Mouse (Mus musculus): Measurements from ENCODE around the gene Trpm6. TPM values are rescaled to one million over a fixed set of nuclear protein-coding genes. Genes with fewer than 3 reads are reported as not detected.

Gene Trpm6
- total and polyA plus RNA-seq, 3 experiments, result not detected

DNA sequence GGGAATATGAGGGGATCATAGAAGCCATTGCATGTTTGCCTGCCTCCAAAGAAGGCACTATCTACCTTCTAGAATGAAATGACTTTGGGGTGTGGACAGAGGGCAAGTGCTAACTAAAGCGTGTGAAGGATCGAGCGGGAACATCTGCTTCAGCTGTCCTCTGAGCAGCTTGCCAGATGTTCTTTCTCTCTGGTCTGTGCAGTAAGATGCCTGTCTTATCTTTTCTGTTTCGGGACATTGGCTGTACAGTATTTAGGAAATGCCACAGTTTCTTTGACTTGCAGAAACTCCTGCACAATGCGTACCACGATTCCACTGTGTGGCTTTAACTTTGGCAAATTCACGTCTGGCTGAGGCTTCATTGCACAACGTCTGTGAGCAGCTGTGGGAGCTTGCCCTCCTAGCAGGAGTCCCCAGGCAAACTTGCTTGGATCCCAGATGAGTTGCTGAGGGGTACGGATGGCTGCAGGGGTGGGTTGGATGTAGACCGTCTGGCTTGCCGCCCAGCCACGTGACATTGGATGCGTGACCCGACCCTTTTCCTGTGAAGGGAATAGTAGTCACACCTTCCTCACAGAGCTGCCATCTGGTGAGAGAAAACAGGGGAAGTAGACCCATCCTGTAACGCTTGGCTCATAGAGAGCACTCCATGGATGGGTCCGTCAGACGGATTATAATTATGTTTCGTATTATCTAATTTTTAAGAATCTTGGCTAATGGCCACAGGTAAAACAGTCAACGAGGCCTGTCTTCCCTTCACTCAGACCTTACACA is 92.2 kb downstream of the Trpm6 start:
- no peaks in the 10 kb centered on the region for H3K79me2 ChIP-seq (replicated peaks; ENCODE audit: control insufficient read depth, extremely low read depth, insufficient read depth, poor library complexity, severe bottlenecking)
- no peak overlapping the region for H3K4me3 ChIP-seq (replicated peaks in 1 of 3; ENCODE audit: low read depth in 2 of 3, low read length in 2 of 3, poor library complexity in 1 of 3)
- TF ChIP-seq NELFE (IDR thresholded peaks at IDR 0.05; ENCODE audit: low read depth, low read length) (no peak), USF1 (IDR thresholded peaks at IDR 0.05; ENCODE audit: low read depth, low read length) (no peak), ETS1 (conservative IDR thresholded peaks at IDR 0.05; ENCODE audit: low read depth, low read length) (no peak), ZNF384 (IDR thresholded peaks at IDR 0.05; ENCODE audit: low read depth, low read length) (no peak), CTCF (conservative IDR thresholded peaks at IDR 0.05 in 1 of 2, IDR thresholded peaks at IDR 0.05 in 1 of 2; ENCODE audit: low read depth in 2 of 2, low read length in 2 of 2) (no peak)
- no peak for DNase-seq (ENCODE audit: extremely low read depth)
- in situ Hi-C loops (cut with MboI; ENCODE audit: low pct_ligation_motif_present, low pct_unique_long_range_greater_than_20kb, low sequenced_read_pairs), result loop anchor here (25.0 kb wide), 1 partner anchor 255 kb away; no protein-coding TSS in a partner anchor
- no peaks in the 10 kb centered on the region for H3K4me1 ChIP-seq (ENCODE audit: control insufficient read depth in 1 of 2, insufficient read depth in 2 of 2)
- H3K27ac ChIP-seq (ENCODE audit: insufficient read depth, low read depth), result no peak overlapping the region
- H3K9me3 ChIP-seq (replicated peaks; ENCODE audit: low read length), result no peaks in the 10 kb centered on the region
- H3K4me2 ChIP-seq (ENCODE audit: insufficient read depth, low read depth, poor library complexity, severe bottlenecking), result no peak overlapping the region
- no peaks in the 10 kb centered on the region for H3K27me3 ChIP-seq (replicated peaks)
- no peak overlapping the region for H3K9ac ChIP-seq (ENCODE audit: insufficient read depth, low read depth)
- dilution Hi-C loops (cut with MboI; ENCODE audit: extremely low pct_ligation_motif_present, extremely low pct_unique_long_range_greater_than_20kb, low sequenced_read_pairs), result no loop called here
- no peaks in the 10 kb centered on the region for H3K36me3 ChIP-seq (replicated peaks in 1 of 2; ENCODE audit: control insufficient read depth in 1 of 2, insufficient read depth in 1 of 2, low read length in 1 of 2)

GRCm38 (mm10) chr19:18842626-18843025 is 92.8 kb downstream of the Trpm6 start:
- H3K79me2 ChIP-seq (replicated peaks; ENCODE audit: control insufficient read depth, extremely low read depth, insufficient read depth, poor library complexity, severe bottlenecking), result no peaks in the 10 kb centered on the region
- no peaks in the 10 kb centered on the region for H3K9me3 ChIP-seq (replicated peaks; ENCODE audit: low read length)
- no peak for TF ChIP-seq ZC3H11A (IDR thresholded peaks at IDR 0.05; ENCODE audit: low read depth, low read length)
- TF ChIP-seq HCFC1 (IDR thresholded peaks at IDR 0.05; ENCODE audit: low read depth, low read length), result no peak
- TF ChIP-seq ETS1 (conservative IDR thresholded peaks at IDR 0.05; ENCODE audit: low read depth, low read length), result no peak
- no peak for TF ChIP-seq E2F4 (IDR thresholded peaks at IDR 0.05; ENCODE audit: insufficient replicate concordance, low read depth, low read length)
- no peak for TF ChIP-seq RAD21 (IDR thresholded peaks at IDR 0.05; ENCODE audit: low read depth, low read length)
- no peak for TF ChIP-seq TBP (conservative IDR thresholded peaks at IDR 0.05; ENCODE audit: low read depth, low read length)
- TF ChIP-seq MXI1 (IDR thresholded peaks at IDR 0.05; ENCODE audit: low read depth, low read length), result no peak
- no peak for TF ChIP-seq ZMIZ1 (IDR thresholded peaks at IDR 0.05; ENCODE audit: low read depth, low read length)
- no peak for TF ChIP-seq USF1 (IDR thresholded peaks at IDR 0.05; ENCODE audit: low read depth, low read length)
- TF ChIP-seq POLR2AphosphoS2 (IDR thresholded peaks at IDR 0.05; ENCODE audit: low read depth, low read length), result no peak
- TF ChIP-seq NELFE (IDR thresholded peaks at IDR 0.05; ENCODE audit: low read depth, low read length), result no peak
- dilution Hi-C loops (cut with MboI; ENCODE audit: extremely low pct_ligation_motif_present, extremely low pct_unique_long_range_greater_than_20kb, low sequenced_read_pairs) (no loop called here), in situ Hi-C loops (cut with MboI; ENCODE audit: low pct_ligation_motif_present, low pct_unique_long_range_greater_than_20kb, low sequenced_read_pairs) (loop anchor here (25.0 kb wide), 1 partner anchor 255 kb away; no protein-coding TSS in a partner anchor)
- no peaks in the 10 kb centered on the region for H3K4me1 ChIP-seq (ENCODE audit: control insufficient read depth in 1 of 2, insufficient read depth in 2 of 2)
- H3K4me2 ChIP-seq (ENCODE audit: insufficient read depth, low read depth, poor library complexity, severe bottlenecking), result no peak overlapping the region
- no peak overlapping the region for H3K4me3 ChIP-seq (replicated peaks in 1 of 3; ENCODE audit: low read depth in 2 of 3, low read length in 2 of 3, poor library complexity in 1 of 3)
- no peak for DNase-seq (ENCODE audit: extremely low read depth)
- H3K36me3 ChIP-seq (replicated peaks in 1 of 2; ENCODE audit: control insufficient read depth in 1 of 2, insufficient read depth in 1 of 2, low read length in 1 of 2), result no peaks in the 10 kb centered on the region
- H3K27ac ChIP-seq (ENCODE audit: insufficient read depth, low read depth), result no peak overlapping the region
- no peak overlapping the region for H3K9ac ChIP-seq (ENCODE audit: insufficient read depth, low read depth)
- no peaks in the 10 kb centered on the region for H3K27me3 ChIP-seq (replicated peaks)

Data from CH12.LX (cell line).